Comparison of ENCODE assay signal across 7 mouse cellular contexts in the genomic region with DNA sequence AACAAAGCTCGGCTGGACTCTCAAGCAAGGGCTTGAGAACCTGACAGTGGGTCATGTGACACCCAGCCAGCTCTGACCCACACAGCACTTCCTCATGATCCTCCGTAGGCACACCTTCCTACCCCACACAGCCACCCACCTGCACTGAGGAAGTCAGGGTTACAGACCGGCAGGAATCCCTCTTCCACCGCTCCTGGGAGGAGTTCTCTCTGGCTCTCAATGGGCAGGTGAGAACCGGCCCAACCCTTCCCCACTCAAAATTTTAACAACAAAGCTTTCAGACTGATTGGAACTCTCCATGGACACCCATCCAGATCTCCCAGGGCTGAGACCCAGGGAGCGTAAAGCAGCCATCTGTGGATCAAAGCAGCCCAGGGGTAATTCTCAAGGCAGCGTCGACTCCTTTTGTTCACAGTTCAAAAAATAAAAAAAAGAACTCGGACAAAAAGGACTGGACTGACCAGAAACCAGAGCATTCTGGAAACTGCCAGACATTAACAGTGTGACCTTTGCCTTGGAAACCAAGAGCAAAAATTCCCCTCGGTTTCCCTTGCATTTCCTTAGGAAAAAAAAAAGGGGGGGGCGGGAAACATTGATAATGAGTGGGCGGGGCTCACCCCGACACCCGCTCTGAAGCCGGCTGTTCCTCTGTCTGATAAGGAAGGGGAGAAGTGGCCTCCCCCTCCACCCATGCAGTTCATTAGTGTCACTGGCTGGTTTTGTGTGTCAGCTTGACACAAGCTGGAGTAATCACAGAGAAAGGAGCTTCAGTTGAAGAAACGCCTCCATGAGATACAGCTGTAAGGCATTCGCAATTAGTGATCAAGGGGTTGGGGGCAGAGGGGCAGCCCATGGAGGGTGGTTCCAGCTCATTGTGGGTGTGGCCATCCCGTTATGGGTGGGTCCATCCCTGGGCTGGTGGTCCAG. TPM values are rescaled to one million over a fixed set of nuclear protein-coding genes. Genes with fewer than 3 reads are reported as not detected.
DNase-seq lines count a peak whose midpoint lies in the region; ATAC-seq and TF ChIP-seq lines count a peak whose summit lies in the region.

No protein-coding gene starts in this region.

- H3K27me3 ChIP-seq in erythroblast, embryonic 14.5 days (ENCODE audit: control insufficient read depth): no peaks in the 10 kb centered on the region
- no peaks in the 10 kb centered on the region for H3K27me3 ChIP-seq in hindbrain, postnatal 0 days (ENCODE audit: insufficient read depth, low read length)
- no peaks in the 10 kb centered on the region for H3K27me3 ChIP-seq in liver, embryonic 16.5 days (ENCODE audit: control insufficient read depth, insufficient read depth, low read depth, low read length)

- H3K36me3 ChIP-seq in erythroblast, embryonic 14.5 days (ENCODE audit: control insufficient read depth): peaks cover 92% of the 10 kb centered on the region
- peaks cover 15% of the 10 kb centered on the region for H3K36me3 ChIP-seq in hindbrain, postnatal 0 days (ENCODE audit: insufficient read depth, low read length)
- H3K36me3 ChIP-seq in liver, embryonic 16.5 days (ENCODE audit: control insufficient read depth, insufficient read depth): peaks cover 18% of the 10 kb centered on the region

- ATAC-seq in hindbrain, postnatal 0 days: peak; percentile 40; the same call in 1 of the 2 replicates
- peak; percentile 80 for ATAC-seq in liver, embryonic 16.5 days (ENCODE audit: low read depth)

- H3K9me3 ChIP-seq in erythroblast, embryonic 14.5 days (ENCODE audit: control insufficient read depth, low read length): no peaks in the 10 kb centered on the region
- H3K9me3 ChIP-seq in hindbrain, postnatal 0 days (ENCODE audit: low read length): no peaks in the 10 kb centered on the region
- H3K9me3 ChIP-seq in liver, embryonic 16.5 days (replicated peaks; ENCODE audit: control insufficient read depth, low read length): no peaks in the 10 kb centered on the region

- peak overlapping the region; percentile 72 for H3K4me3 ChIP-seq in erythroblast, embryonic 14.5 days (replicated peaks)
- no peak overlapping the region for H3K4me3 ChIP-seq in hindbrain, postnatal 0 days (ENCODE audit: low read length)
- H3K4me3 ChIP-seq in liver, embryonic 16.5 days (ENCODE audit: low read depth, low read length): peak overlapping the region; percentile 62

- WGBS in hindbrain, postnatal 0 days: 22% methylated on average over 18 of the region's 18 CpGs
- WGBS in liver, embryonic 16.5 days (ENCODE audit: insufficient replicate concordance): 13% methylated on average over 18 of the region's 18 CpGs

- DNase-seq in adipocyte (ENCODE audit: low spot score): peak; percentile 69
- no peak for DNase-seq in hindbrain, postnatal 0 days (ENCODE audit: low spot score)
- DNase-seq in cerebellum, adult 9-10 months: no peak
- no peak for DNase-seq in layer of hippocampus, postnatal 10 days (ENCODE audit: low spot score in 2 of 2)
- DNase-seq in urinary bladder, postnatal 10 days (ENCODE audit: low spot score): no peak

- peak overlapping the region; percentile 45 for H3K27ac ChIP-seq in hindbrain, postnatal 0 days
- peak overlapping the region; percentile 95 for H3K27ac ChIP-seq in liver, embryonic 16.5 days (ENCODE audit: low read length)

- peaks cover 91% of the 10 kb centered on the region for H3K4me1 ChIP-seq in erythroblast, embryonic 14.5 days (ENCODE audit: control insufficient read depth)
- peaks cover 23% of the 10 kb centered on the region for H3K4me1 ChIP-seq in hindbrain, postnatal 0 days (ENCODE audit: insufficient read depth, low read length)
- peaks cover 67% of the 10 kb centered on the region for H3K4me1 ChIP-seq in liver, embryonic 16.5 days (ENCODE audit: control insufficient read depth, low read depth, low read length)

- TF ChIP-seq CTCF in hindbrain, postnatal 0 days (IDR thresholded peaks at IDR 0.05; ENCODE audit: low read depth): no peak

- no peak overlapping the region for H3K9ac ChIP-seq in hindbrain, postnatal 0 days (replicated peaks; ENCODE audit: low read length)
- peak overlapping the region; percentile 73 for H3K9ac ChIP-seq in liver, embryonic 16.5 days (ENCODE audit: low read depth, low read length)

- 0 out of 2 replicates have a peak overlapping the region, but pooled peaks have one; percentile 16 for H3K4me2 ChIP-seq in hindbrain, postnatal 0 days (ENCODE audit: low read depth, low read length)
- H3K4me2 ChIP-seq in liver, embryonic 16.5 days (ENCODE audit: low read depth, low read length): peak overlapping the region; percentile 80

RNA-seq across cellular contexts. Expression of gene Ssh1, which starts 20.8 kb away (rescaled TPM):
- 3.3 TPM in 2 replicates for polyA plus RNA-seq in erythroblast, embryonic 14.5 days (2012)
- total RNA-seq in hindbrain, postnatal 0 days (2014; rRNA removed): 12.4 and 14.5 TPM in 2 replicates
- polyA plus RNA-seq in hindbrain, postnatal 0 days (2015; fragmentation: Nextera tagmentation; extraction: Ambion mirVana): 9.7 and 11.6 TPM in 2 replicates
- 6.1 and 6.8 TPM in 2 replicates for polyA plus RNA-seq in liver, embryonic 16.5 days (2015; fragmentation: Nextera tagmentation; extraction: Ambion mirVana)
- 10 to 100 TPM; 25.7 to 27.1 TPM for total RNA-seq in layer of hippocampus, postnatal 10 days (2021)

RNA-seq across cellular contexts. Expression of gene Dao, which starts 30.7 kb away (rescaled TPM):
- not detected in 2 replicates for polyA plus RNA-seq in erythroblast, embryonic 14.5 days (2012)
- 0.84 TPM in 1 of 2 replicates, not detected in the other for total RNA-seq in hindbrain, postnatal 0 days (2014; rRNA removed)
- 0.14 TPM in 1 of 2 replicates, not detected in the other for polyA plus RNA-seq in hindbrain, postnatal 0 days (2015; fragmentation: Nextera tagmentation; extraction: Ambion mirVana)
- 0.21 TPM in 1 of 2 replicates, not detected in the other for polyA plus RNA-seq in liver, embryonic 16.5 days (2015; fragmentation: Nextera tagmentation; extraction: Ambion mirVana)
- total RNA-seq in layer of hippocampus, postnatal 10 days (2021): not detected
